Mouse (Mus musculus) frontal cortex, postnatal 10 days (tissue): ENCODE measurements around the gene Bpifb1.
"Not testable (repeated sequence)": the region's sequence is repeated elsewhere in the genome, so short reads cannot be mapped to it uniquely, and the experiment has no call there.

Source experiments
- DNase-seq, 2 experiments: peaks; one replicate each; pipeline ENCODE4 v3.0.0; 2022; ENCODE audit warnings: low spot score in 2 of 2, mixed read lengths in 1 of 2

Bpifb1 gene

DNA sequence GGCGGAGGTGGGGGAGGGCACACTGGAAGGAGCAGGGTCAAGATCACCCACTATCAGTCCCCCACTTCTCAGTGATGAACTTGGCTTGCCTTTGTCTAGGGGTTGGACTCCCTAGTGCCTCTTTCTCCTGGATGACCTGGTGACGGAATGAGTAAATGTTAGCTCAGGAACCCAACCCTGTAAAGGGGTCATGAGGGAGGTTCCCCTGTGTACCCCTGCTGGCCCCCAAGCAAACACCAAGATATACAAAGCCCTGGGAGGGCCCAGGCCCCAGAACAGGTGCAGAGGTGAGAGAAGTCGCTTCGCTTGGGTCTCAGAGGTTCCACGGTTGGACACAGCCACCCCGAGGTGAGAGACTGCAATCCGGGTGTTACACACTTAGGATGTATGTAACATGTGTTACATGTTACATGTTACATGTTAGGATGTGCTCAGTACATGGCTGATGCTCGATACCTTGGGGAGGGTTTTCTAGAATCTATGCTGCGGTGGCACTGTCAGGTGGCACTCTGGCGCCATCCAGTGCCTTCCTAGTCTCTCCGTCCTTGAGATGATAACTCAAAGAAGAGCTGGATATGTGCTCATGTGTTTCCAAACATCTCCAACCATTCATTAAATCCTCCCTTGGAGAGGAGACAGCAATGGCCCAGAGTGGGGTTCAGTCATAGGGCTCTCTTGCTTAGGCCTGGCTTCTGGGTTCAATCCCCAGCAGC is at the start of gene Bpifb1:
TSS of gene Bpifb1 (plus strand) at position 273 of the 713 bp plus-strand sequence.
- no peak for DNase-seq

DNA sequence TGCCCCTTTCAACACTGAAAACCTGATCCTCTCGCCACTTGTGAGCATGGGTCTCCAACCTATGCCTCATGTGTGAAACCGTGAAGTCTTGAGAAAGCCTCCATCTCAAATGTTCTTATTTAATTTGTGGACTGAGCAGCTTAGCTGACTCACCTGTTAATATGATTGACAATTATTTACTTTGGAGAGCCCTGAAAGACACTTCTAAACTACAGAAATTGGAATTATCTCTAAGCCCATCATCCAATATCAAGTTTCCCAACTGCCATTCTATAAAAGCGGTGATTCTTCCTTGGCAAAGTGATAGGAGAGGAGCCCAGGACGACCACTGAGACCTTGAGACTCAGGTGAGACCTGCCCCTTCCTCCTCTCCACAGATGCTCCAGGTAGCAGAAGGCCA is 48.0 kb upstream of the Bpifb1 start, which contains the start of gene Bpifa1:
TSS of gene Bpifa1 (plus strand) at position 301 of the 400 bp plus-strand sequence.
- no peak for DNase-seq

DNA sequence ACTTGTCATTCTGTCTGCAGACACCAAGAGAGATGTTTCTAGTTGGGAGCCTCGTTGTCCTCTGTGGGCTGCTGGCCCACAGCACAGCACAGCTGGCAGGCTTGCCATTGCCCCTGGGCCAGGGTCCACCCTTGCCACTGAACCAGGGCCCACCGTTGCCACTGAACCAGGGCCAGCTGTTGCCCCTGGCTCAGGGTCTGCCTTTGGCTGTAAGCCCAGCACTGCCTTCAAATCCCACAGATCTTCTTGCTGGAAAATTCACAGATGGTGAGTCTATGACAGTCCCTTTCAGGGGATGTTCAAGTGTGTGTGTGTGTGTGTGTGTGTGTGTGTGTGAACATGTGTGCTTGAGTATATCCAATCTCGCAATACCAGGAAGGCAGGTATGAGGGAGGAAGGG is 46.9 kb upstream of the Bpifb1 start:
- DNase-seq, result peak; percentile 8 to 17

DNA sequence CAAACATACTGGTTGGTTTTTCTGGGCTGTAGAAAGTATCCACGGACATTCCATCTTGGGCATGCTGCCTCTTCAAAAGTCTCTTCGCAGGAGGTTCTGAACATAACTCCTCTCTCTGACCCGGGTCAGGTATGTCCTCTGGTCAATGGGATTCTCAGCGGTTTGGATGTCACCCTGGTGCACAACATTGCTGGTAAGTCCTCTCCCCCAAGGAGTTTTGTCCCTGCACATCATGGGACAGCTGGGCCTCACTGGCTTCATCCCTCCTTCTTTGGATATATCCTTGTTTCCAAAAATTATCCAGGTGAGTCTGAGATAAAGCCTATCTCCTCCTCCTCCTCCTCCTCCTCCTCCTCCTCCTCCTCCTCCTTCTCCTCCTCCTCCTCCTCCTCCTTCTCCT is 43.1 kb upstream of the Bpifb1 start:
- no peak for DNase-seq

DNA sequence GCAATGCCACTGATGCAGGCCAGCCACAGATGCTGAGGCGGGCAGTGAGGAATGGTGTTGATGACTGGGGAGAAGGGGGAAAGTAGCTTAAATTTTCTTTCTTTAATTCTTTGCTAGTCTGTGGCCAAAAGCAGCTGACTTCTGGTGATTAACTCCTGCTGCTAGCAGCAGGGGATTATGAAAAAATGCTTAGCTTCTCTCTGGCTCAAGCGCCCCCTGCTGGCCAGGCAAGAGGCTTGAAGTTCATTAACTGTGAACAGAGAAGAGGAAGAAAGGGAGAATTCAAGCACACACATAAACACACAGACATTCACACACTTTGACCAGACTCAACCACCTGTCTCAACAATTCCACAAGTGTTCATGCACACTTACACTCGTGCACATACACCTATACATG is 32.2 kb upstream of the Bpifb1 start:
- peak in 1 of 2 experiments; percentile 12 for DNase-seq

DNA sequence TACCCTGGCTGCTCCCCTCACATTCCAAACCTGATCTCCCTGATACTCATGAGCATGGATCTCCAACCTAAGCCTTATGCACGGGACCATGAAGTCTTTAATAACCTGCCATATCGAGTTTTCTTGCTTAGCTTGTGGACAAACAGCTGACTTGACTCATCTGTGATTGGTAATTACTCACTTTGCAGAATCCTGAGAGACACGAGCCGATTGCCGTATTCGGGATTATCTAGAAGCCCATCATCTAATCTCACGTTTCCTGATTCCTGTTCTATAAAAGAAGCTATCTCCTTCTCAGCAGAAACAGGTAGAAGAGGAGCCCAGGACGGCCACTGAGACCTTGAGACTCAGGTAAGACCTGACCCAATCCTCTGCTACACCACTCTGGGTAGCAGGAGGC is 28.3 kb upstream of the Bpifb1 start, which contains the start of gene Bpifa5:
TSS of gene Bpifa5 (plus strand) at position 301 of the 400 bp plus-strand sequence.
- no peak for DNase-seq

DNA sequence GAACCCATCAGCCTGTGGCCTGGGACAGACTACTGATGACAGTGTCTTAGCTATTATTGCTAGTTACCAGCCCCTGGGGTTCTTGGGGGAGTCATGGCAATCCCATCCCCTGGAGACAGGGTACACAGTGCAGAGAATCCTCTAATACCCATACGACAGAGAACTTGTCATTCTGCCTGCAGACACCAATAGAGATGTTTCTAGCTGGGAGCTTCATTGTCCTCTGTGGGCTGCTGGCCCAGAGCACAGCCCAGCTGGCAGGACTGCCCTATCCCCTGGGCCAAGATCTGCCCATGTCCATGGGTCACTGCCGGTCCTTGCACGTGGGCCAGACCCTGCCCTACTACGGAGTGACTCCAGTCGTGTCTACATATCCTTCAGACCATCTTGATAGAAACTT is 27.3 kb upstream of the Bpifb1 start:
- DNase-seq, result no peak

DNA sequence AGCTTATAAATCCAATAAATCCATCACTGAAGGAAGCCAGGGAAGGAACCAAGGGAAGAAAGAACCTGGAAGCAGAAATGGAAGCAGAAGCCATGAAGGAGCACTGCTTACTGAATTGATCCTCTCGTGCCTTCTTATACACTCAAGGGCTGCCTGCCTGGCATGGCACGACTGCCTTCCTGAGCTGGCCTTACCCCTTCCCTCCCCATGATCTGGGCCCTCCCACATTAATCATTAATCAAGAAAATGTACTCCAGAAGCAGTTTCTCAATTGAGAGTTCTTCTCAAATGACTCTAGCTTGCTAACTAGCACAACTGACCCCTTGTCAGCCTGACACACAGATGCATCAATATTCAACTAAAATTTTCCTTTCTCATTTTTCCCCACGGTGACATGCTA is 21.4 kb upstream of the Bpifb1 start:
- no peak for DNase-seq

DNA sequence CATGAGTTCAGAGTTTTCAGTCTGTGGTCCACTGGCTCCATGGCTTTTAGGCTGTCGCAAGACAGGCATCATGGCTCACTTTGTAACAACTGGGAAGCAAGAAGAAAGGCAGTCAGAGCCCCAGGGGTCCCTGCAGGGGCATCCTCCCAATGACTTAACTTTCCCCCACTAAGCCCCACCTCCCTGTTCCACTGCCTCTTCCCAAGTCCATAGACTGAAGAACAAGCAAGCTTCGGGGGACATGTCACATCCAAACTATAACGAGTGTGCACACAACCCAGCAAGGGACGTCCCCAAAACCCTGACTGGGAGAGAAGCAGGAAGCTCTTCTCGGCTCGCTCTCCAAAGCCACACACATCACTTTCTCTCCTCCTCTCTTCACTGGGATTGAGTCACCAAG is 19.0 kb upstream of the Bpifb1 start:
- no peak for DNase-seq

DNA sequence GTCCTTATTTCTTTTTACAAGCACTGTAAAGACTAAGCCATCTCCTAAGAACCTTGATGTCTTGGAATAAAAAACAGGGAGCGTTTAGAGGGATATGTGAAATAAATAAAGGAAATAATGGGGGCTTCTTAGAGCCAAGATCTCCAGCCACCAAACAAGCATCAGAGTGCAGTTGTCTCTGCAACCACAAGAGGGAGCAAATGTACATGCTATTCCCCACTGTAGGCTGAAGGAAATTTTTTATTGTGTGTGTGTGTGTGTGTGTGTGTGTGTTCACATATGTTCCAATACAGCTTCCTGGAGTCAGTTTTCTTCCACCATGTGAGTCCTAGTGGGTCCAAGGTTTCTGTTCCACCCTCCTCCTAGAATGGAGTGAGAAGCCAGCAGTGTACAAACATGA is 17.3 kb upstream of the Bpifb1 start:
- peak in 1 of 2 experiments; percentile 13 for DNase-seq

DNA sequence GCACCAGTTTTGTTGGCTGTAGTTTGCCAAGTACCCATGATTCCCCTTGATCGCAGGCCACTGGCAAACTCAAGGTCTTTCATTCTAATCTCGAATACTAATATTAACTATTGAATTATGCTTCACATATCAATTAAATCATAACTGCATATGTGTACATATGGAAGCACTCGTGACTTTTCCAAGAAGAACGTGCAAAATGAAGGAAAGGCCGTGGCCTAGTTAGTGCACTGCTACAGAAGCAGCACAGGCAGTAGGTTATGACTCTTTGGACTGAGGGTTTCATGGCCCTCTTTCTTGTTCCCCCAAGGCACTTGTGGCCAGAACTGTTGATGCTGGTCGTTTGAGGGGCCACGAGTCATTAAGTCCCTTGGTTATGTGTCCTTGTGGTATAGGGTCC is 8.7 kb upstream of the Bpifb1 start:
- not testable (repeated sequence) for DNase-seq

DNA sequence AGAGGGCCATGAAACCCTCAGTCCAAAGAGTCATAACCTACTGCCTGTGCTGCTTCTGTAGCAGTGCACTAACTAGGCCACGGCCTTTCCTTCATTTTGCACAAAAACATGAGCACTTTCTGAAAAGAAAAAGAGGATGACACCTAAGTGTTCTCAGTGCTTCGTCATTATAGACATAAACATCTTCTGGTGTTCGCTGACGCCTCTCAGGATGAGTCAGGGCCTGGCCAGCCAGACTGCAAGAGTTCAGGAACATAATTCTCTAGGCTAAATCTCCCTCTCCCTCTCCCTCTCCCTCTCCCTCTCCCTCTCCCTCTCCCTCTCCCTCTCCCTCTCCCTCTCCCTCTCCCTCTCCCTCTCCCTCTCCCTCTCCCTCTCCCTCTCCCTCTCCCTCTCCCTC is 7.6 kb upstream of the Bpifb1 start:
- DNase-seq, result not testable (repeated sequence)

DNA sequence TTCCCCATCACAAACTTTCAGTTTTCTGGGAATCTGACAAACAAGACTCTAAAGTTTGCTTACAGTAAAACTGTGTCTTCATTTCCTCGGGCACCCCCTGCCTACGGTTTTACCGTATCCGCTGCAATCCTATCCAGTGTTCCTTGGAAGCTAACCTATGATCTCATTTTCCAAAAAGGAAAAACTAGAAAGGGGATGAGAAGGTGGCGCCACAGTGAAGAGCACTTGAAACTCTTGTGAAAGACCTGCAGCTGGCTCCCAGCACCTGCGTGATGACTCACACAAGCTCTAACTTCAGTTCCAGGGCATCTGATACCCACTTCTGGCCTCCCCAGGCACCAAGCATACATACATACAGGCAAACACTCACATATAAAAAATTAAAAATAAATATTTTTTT is 5.3 kb upstream of the Bpifb1 start:
- DNase-seq, result no peak

DNA sequence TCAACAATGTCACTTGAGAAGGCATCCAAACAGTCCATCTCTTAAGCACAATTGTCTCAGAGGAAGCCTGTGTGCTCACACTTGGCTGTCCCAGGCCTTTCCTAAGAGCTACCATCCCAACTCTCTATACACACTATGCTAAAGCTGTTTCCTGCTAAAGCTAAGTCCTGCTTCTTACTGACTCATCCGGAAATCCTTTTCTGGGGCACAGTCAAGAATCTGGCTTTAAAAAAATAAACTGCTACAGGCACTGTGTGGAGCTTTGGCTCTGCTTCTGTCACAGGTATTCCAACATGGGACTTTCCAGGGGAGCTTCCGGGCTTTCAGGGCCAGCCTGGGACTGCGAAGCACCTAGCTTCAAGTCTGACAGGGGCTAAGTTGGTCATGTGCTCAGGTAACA is 4.9 kb upstream of the Bpifb1 start:
- no peak for DNase-seq

DNA sequence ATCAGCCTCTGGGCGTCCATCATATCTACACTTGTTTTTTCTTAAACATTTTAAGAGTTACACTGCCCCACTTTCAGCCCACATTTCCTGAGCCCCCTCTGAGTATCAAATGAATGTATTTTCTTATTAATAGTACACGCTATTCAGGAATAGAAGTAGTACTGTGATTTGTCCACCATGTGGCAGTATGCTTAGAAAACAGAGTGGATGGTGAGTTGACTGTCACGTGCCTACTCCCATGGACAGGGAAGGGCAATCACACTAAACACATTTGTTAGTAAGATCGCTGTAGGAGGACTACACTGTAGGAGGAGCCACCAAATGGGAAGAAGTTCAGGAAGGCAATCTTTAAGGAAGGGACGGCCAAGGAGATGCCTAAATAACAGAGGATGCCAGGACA is 3.1 kb upstream of the Bpifb1 start:
- no peak for DNase-seq

DNA sequence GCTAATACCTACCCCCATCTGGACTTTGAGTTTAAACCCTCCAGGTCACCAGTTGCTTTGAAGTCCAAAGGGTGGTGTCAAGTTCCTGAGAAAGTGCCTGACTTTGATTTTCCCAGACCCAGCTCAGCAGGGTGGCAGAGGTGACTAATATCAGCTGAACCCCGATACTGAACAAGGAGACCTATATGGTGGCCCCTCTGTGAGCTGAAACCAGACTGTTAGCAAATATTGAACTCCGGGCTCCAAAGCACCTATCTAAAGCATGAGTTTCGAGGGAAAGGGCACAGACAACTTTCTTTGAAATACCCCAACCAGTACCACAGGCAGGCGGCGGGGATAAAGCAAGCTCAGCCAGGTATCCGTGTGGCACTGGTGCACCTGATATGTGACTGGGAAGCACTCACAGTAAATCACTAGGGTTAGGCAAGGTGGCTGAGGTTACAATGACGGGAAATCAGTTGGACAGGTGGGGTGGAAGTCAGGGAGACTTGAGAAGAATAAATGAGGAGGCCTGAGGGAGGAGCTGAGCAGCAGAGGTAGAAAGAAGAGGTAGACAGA is 662 bp upstream of the Bpifb1 start:
- DNase-seq, result no peak

DNA sequence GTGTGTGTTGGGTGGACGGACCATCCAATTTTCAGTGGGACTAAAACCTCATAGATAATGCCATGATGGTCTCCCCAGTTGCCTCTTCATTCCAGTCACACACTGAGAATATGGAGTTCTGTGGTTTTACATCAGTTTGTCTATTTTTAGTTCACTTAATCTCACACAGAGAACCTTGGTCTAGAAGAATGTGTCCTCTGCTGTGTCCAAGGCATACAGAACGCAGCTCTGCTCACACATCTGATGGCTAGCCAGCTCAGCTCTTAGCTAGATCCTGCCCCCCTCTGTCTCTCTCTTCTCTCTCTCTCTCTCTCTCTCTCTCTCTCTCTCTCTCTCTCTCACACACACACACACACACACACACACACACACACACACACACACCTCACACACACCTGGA is 1.5 kb downstream of the Bpifb1 start:
- DNase-seq, result no peak

DNA sequence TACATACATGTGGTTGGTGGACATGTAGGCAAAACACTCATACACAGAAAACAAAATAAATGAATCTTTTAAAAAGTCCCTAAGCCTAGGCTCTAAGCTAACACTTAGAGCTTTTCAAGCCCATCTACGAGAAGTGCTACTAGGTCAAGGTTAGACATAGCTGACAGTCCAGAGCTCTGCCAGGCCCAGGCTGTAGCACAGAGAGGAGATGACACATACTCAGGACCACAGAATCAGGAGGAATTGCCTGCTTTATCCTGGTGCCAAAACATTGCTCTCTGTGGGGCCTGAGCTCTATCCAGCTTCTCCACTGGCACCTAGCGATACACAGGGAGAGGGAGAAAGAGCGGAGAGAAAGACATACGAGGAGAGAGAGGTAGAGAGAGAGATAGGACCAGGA is 2.5 kb downstream of the Bpifb1 start:
- no peak for DNase-seq

DNA sequence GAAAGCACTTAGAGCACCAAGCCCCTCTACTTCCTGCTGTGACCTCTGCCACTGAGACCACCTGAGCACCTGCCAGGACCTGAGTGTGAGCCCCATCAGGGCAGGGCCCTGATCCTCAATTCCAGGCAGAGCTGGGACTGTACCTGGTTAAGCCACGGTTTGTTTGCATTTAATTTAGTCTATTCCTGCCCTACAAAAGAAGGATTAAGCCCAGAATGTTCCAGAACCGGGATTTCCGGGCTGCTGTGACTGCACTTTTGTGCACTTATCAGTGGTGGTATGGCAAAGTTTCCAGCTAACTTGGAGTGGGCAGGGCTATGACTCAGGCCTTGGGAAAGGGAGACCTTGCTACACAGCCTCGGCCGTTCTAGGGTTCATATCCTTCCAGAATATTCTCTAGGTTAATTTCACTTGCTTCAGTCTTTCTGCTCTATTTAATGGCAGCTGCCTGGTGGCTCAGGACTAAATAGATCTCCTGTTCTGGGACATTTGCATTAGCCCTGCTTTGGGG is 3.4 kb downstream of the Bpifb1 start:
- DNase-seq, result no peak

DNA sequence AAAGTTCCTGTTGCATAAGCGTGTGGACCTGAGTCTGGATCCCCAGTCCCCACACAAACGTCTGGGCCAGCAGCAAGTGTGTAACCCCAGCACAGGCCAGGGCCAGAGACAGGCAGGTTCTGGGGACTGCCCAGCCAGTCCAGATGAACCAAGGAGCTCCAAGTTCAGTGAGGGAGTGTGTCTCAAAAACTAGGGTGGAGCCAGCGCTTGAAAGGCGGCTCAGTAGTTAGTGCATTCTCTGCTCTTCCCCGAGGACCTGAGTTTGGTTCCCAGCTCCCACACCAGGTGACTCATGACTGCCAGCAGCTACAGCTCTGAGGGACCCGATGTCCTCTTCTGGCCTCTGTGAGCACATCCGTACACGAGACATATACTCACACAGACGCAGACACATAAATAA is 6.4 kb downstream of the Bpifb1 start:
- no peak for DNase-seq

DNA sequence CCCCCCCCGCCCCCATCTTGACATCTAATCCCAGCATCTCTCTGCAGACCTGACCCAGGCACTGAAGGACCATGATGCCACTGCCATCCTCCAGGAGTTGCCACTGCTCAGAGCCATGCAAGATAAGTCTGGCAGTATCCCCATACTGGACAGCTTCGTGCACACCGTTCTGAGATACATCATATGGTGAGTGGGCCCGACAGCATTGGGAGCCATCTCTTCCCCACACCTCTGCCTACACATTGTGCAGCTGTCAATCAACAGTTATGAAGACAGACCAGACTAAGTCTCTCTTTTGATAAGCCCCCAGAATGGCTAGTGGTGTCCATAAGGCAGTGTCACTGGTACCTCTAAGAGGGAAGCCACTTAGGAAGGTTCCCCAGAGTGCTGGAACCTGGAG is 14.0 kb downstream of the Bpifb1 start:
- no peak for DNase-seq

DNA sequence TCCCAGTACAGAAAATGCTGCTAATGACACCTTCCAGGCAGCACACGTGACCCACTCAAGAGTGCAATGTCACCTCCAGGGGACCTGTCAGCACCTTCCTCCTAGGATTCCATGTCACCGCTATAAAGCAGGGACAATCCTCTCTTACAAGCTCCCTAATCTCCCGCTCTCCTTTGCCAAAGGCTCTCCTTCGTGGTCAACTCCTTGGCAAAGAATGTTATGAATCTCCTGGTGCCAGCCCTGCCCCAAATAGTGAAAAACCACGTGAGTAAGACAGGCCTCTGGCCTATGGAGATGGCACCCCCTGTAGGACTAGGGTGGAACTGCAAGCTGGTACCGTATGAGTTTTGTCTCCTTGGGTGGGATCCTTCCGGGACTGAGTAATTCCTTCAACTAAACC is 16.3 kb downstream of the Bpifb1 start:
- no peak for DNase-seq

DNA sequence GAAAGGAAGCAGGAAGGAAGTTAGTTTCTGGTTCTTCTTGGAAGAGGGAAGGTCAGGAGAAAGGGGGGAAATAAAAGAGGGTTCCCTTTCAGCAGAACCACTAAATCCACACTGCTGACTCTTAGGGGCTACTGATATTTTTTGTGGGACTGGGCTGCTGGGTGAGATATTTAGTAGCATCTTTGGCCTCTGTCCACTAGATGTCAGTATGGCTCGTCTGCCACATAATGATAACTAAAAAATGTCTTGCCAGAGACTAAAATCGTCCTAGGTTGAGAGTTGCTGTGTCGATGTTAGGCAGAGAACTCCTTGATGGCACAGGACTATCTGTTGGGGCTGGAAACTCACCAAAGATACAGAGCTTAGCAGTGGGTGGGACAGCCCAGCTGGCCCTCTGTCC is 18.5 kb downstream of the Bpifb1 start:
- DNase-seq, result no peak
